Mouse (Mus musculus): ENCODE data around the gene Ern2.

- no peak for TF ChIP-seq CTCF (conservative IDR thresholded peaks at IDR 0.05 in 1 of 2, IDR thresholded peaks at IDR 0.05 in 1 of 2; ENCODE audit: low read depth in 2 of 2, low read length in 2 of 2)
- no peak for TF ChIP-seq CHD2 (IDR thresholded peaks at IDR 0.05; ENCODE audit: low read length)
- no peak for TF ChIP-seq KAT2A (IDR thresholded peaks at IDR 0.05; ENCODE audit: insufficient replicate concordance, low read length)
- no peak for TF ChIP-seq ZNF384 (IDR thresholded peaks at IDR 0.05; ENCODE audit: low read depth, low read length)
- no peak for TF ChIP-seq POLR2A (IDR thresholded peaks at IDR 0.05; ENCODE audit: low read depth, low read length)
- no peak for TF ChIP-seq MYC (IDR thresholded peaks at IDR 0.05; ENCODE audit: low read depth, low read length)
- TF ChIP-seq USF1 (IDR thresholded peaks at IDR 0.05; ENCODE audit: low read depth, low read length): no peak
- no peak for TF ChIP-seq GABPA (IDR thresholded peaks at IDR 0.05; ENCODE audit: insufficient replicate concordance, low read depth, low read length)
- TF ChIP-seq E2F4 (IDR thresholded peaks at IDR 0.05; ENCODE audit: insufficient replicate concordance, low read depth, low read length): no peak
Observed at GRCm38 (mm10) chr7:122152473-122152872, 33.5 kb downstream of the Ern2 start.

Data from CH12.LX (cell line).